Mouse (Mus musculus) heart, postnatal 0 days (tissue): ENCODE data around the gene Ccdc51.

ENCODE experiments used
- CTCF ChIP-seq: IDR thresholded peaks from 2 replicates; pipeline ENCODE4 v1.5.1; 2016; ENCODE audit warnings: antibody characterized with exemption, control low read depth, low read depth
- EP300 ChIP-seq: IDR thresholded peaks from 2 replicates; pipeline ENCODE4 v1.6.1; 2016; ENCODE audit warnings: antibody characterized with exemption, low read depth

- TF ChIP-seq CTCF (no peak), EP300 (no peak)
These were observed 28.4 kb upstream of the Ccdc51 start for GRCm38 (mm10) chr9:109053851-109054250.
